Mouse (Mus musculus) erythroblast, embryonic 14.5 days (primary cell): ENCODE data around the gene Golga4.

Source experiments
- GATA1 ChIP-seq: IDR thresholded peaks from 2 replicates; pipeline ENCODE4 v1.6.1; 2012; ENCODE audit warnings: low read length, inconsistent platforms, mixed read lengths
- TAL1 ChIP-seq: IDR thresholded peaks from 3 replicates; pipeline ENCODE4 v1.6.1; 2012; ENCODE audit warnings: low read length, inconsistent platforms, mixed read lengths

DNA sequence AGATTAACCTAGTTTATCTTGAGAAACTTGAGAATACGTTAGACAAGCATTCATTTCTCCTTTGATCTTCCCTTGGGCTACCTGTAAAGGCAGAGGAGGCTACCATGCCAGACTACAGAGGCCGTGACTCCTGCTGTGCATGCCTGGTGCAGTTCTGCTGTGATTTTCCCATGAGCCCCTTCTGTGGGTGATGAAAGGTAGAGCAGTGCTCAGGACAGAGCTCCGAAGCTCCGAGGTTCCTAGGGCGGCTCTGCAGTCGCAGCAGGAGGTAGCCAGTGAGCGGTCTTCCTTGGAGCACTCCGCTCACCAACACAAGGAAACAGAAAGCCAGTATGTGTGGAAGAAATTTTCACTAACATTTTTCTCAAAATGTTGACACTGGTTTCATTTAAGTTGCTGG is 15.6 kb downstream of the Golga4 start:
- no peak for TF ChIP-seq TAL1
- TF ChIP-seq GATA1 = no peak
